Mouse (Mus musculus): ENCODE measurements at regions not wholly inside any gene's neighbourhood (a gene's known extent, or its start where the extent isn't known, plus 50 kb on each side); places are given as distances from the start of the nearest gene placed in this dataset.

DNA sequence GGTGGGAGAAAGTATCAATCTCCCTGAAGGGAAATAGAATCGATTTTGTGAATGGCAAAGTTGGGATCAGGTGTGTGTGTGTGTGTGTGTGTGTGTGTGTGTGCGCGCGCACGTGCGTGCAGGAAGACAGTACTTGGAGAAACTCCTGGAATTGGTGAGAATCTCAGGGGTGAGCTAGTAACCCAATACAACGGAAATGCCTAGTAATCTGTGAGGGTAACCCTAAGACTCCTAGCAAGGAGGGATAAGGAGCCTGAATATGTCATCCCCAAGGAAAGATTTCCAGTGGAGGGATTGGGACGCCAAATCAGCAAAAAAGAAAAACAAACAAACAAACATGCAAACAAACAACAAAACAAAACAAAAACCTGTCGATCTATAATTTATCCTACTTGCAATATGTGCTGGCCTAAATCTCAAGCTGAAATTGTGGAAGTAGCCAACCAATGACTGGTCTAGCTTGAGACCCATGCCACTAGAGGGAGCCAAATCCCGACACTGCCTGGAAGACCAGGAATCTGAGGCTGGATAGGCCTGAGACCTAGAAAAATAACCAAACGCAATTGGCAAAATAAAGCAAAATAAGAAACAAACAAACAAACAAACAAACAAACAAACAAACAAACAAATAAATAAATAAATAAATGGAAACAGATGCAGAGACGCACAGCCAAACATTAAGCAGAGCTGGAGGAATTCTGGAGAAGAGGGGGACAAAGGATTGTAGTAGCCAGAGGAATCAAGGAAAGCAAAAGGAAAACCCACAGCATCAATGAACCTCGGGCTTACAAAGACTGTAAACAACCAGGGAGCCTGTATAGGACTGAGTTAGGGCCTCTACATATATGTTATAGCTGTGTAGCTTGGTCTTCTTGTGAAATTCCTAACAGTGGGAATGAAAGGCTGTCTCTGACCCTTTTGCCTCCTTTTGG, 98.5 kb downstream of the Manea start:
- TF ChIP-seq CTCF (IDR thresholded peaks at IDR 0.05; ENCODE audit: low read depth), result peak; percentile 71
- TF ChIP-seq EP300 (IDR thresholded peaks at IDR 0.05; ENCODE audit: low read depth), result no peak
